Comparison of ENCODE assay signal across 8 mouse cellular contexts in the genomic region with DNA sequence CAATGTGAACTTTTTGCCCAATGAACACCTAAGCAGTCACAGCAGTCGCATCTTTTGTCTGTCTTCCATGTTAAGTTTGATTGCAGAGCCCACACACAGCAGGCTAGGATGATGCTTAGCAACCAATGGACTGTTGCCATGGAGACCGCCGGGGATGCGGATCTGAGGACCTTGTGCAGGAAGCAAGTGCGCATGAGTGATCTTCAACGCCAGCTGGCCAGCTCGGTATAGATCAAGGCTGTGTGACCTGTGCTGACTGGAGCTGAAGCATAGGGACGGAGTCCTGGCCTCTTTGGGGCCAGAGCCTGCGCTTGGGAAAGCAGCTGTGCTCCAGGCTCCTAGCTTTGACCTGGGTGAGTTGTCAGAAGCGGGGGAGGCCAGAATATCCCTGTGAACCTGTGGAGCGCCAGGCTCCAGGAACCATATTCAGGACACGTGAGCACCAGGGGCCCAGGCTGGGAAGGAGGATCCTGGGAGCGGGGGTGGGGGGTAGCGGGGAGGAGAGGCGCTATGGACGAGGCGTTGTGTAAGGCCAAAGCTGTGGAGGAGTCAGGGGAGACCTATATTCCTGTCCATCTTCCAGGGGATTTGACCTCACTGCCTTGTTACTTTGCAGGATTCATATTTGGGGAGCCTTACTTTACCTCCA. TPM values are rescaled to one million over a fixed set of nuclear protein-coding genes. Genes with fewer than 3 reads are reported as not detected.
A peak's percentile ranks its signal among the peaks of the same experiment; 100 is the strongest.
DNase-seq lines count a peak whose midpoint lies in the region; ATAC-seq and TF ChIP-seq lines count a peak whose summit lies in the region.

A gene (plus strand): TSS at position 141 of the 649 bp plus-strand sequence.

- peak within 1 kb of the TSS; percentile 16; the same call in 1 of the 2 replicates for H3K4me2 ChIP-seq in embryonic facial prominence, embryonic 14.5 days (ENCODE audit: low read depth, low read length)
- H3K4me2 ChIP-seq in intestine, postnatal 0 days (replicated peaks; ENCODE audit: low read depth): no peak within 1 kb of the TSS
- no peak within 1 kb of the TSS for H3K4me2 ChIP-seq in liver, postnatal 0 days (ENCODE audit: low read depth, low read length)
- H3K4me2 ChIP-seq in stomach, embryonic 14.5 days (replicated peaks; ENCODE audit: low read depth, low read length): 0 out of 2 replicates have a peak within 1 kb of the TSS, but pooled peaks have one; percentile 16

- no peak for TF ChIP-seq EP300 in liver, postnatal 0 days (IDR thresholded peaks at IDR 0.05; ENCODE audit: low read depth)

- no peak for DNase-seq in heart, embryonic 10.5 days (ENCODE audit: low spot score)
- no peak for DNase-seq in heart, postnatal 10 days
- peak; percentile 77 for DNase-seq in adrenal gland, postnatal 25 days
- DNase-seq in embryonic facial prominence, embryonic 14.5 days (ENCODE audit: low spot score): peak; percentile 89
- peak; percentile 22 for DNase-seq in liver, postnatal 0 days
- DNase-seq in spleen, adult 18-20 months: no peak

- peak; percentile 86 for ATAC-seq in embryonic facial prominence, embryonic 14.5 days (ENCODE audit: low read depth)
- ATAC-seq in intestine, postnatal 0 days: peak; percentile 36; the same call in 1 of the 2 replicates
- ATAC-seq in liver, postnatal 0 days: no peak
- ATAC-seq in stomach, embryonic 14.5 days (ENCODE audit: insufficient number of reproducible peaks, insufficient read depth, low FRiP score, low read depth): peak; percentile 67; the same call in 1 of the 2 replicates

- peaks cover 23% of the 10 kb centered on the region for H3K27me3 ChIP-seq in heart, embryonic 10.5 days (ENCODE audit: insufficient read depth, poor library complexity, severe bottlenecking)
- no peaks in the 10 kb centered on the region for H3K27me3 ChIP-seq in embryonic facial prominence, embryonic 14.5 days (replicated peaks; ENCODE audit: control insufficient read depth, insufficient read depth, low read length)
- no peaks in the 10 kb centered on the region for H3K27me3 ChIP-seq in intestine, postnatal 0 days (replicated peaks; ENCODE audit: control insufficient read depth, insufficient read depth, low read length)
- no peaks in the 10 kb centered on the region for H3K27me3 ChIP-seq in liver, postnatal 0 days (ENCODE audit: insufficient read depth, low read length)
- no peaks in the 10 kb centered on the region for H3K27me3 ChIP-seq in stomach, embryonic 14.5 days (ENCODE audit: control insufficient read depth, insufficient read depth, low read length)

- H3K36me3 ChIP-seq in heart, embryonic 10.5 days: no peaks in the 10 kb centered on the region
- no peaks in the 10 kb centered on the region for H3K36me3 ChIP-seq in embryonic facial prominence, embryonic 14.5 days (ENCODE audit: control insufficient read depth, insufficient read depth, low read length)
- no peaks in the 10 kb centered on the region for H3K36me3 ChIP-seq in intestine, postnatal 0 days (ENCODE audit: control insufficient read depth, insufficient read depth)
- H3K36me3 ChIP-seq in liver, postnatal 0 days (replicated peaks; ENCODE audit: insufficient read depth, low read length): no peaks in the 10 kb centered on the region
- H3K36me3 ChIP-seq in stomach, embryonic 14.5 days (ENCODE audit: control insufficient read depth, insufficient read depth, low read length): no peaks in the 10 kb centered on the region

- peaks cover 6% of the 10 kb centered on the region for H3K4me1 ChIP-seq in heart, embryonic 10.5 days
- H3K4me1 ChIP-seq in embryonic facial prominence, embryonic 14.5 days (ENCODE audit: control insufficient read depth, insufficient read depth, low read length): peaks cover 5% of the 10 kb centered on the region
- no peaks in the 10 kb centered on the region for H3K4me1 ChIP-seq in intestine, postnatal 0 days (replicated peaks; ENCODE audit: control insufficient read depth, insufficient read depth, low read length)
- H3K4me1 ChIP-seq in liver, postnatal 0 days (ENCODE audit: insufficient read depth): no peaks in the 10 kb centered on the region
- no peaks in the 10 kb centered on the region for H3K4me1 ChIP-seq in stomach, embryonic 14.5 days (ENCODE audit: control insufficient read depth, insufficient read depth, low read length)

- intact Hi-C loops in heart, postnatal 10 days (cut with DNase I): no loop called here

- H3K27ac ChIP-seq in heart, embryonic 10.5 days: no peak within 1 kb of the TSS
- no peak within 1 kb of the TSS for H3K27ac ChIP-seq in embryonic facial prominence, embryonic 14.5 days (replicated peaks; ENCODE audit: low read depth, low read length)
- H3K27ac ChIP-seq in intestine, postnatal 0 days (ENCODE audit: low read depth, low read length): no peak within 1 kb of the TSS
- H3K27ac ChIP-seq in liver, postnatal 0 days (ENCODE audit: low read depth): no peak within 1 kb of the TSS
- 0 out of 2 replicates have a peak within 1 kb of the TSS, but pooled peaks have one; percentile 15 for H3K27ac ChIP-seq in stomach, embryonic 14.5 days (ENCODE audit: low read length)

- H3K9ac ChIP-seq in embryonic facial prominence, embryonic 14.5 days (ENCODE audit: low read depth, low read length): no peak within 1 kb of the TSS
- no peak within 1 kb of the TSS for H3K9ac ChIP-seq in intestine, postnatal 0 days (ENCODE audit: low read depth, low read length)
- H3K9ac ChIP-seq in liver, postnatal 0 days (replicated peaks): no peak within 1 kb of the TSS
- no peak within 1 kb of the TSS for H3K9ac ChIP-seq in stomach, embryonic 14.5 days (replicated peaks; ENCODE audit: low read depth, low read length)

- no peak for TF ChIP-seq CTCF in intestine, postnatal 0 days (IDR thresholded peaks at IDR 0.05; ENCODE audit: low read depth)
- TF ChIP-seq CTCF in liver, postnatal 0 days (IDR thresholded peaks at IDR 0.05; ENCODE audit: low read depth): no peak

- H3K4me3 ChIP-seq in heart, embryonic 10.5 days: peak within 1 kb of the TSS; percentile 27; the same call in 1 of the 2 replicates
- H3K4me3 ChIP-seq in embryonic facial prominence, embryonic 14.5 days (ENCODE audit: low read depth, low read length): no peak within 1 kb of the TSS
- no peak within 1 kb of the TSS for H3K4me3 ChIP-seq in intestine, postnatal 0 days (ENCODE audit: low read depth, low read length)
- no peak within 1 kb of the TSS for H3K4me3 ChIP-seq in liver, postnatal 0 days (ENCODE audit: low read depth, low read length)
- H3K4me3 ChIP-seq in stomach, embryonic 14.5 days (ENCODE audit: low read depth, low read length): no peak within 1 kb of the TSS

- no peaks in the 10 kb centered on the region for H3K9me3 ChIP-seq in heart, embryonic 10.5 days
- H3K9me3 ChIP-seq in embryonic facial prominence, embryonic 14.5 days (ENCODE audit: control insufficient read depth, low read length): 0 out of 2 replicates have a peak, but pooled peaks cover 6% of the 10 kb centered on the region
- no peaks in the 10 kb centered on the region for H3K9me3 ChIP-seq in intestine, postnatal 0 days (ENCODE audit: control insufficient read depth)
- H3K9me3 ChIP-seq in liver, postnatal 0 days (ENCODE audit: low read length): no peaks in the 10 kb centered on the region
- no peaks in the 10 kb centered on the region for H3K9me3 ChIP-seq in stomach, embryonic 14.5 days (ENCODE audit: control insufficient read depth, low read depth, low read length)

- 33% methylated on average over 17 of the region's 17 CpGs for WGBS in heart, embryonic 10.5 days
- WGBS in embryonic facial prominence, embryonic 14.5 days: 29% methylated on average over 15 of the region's 17 CpGs
- 33% methylated on average over 17 of the region's 17 CpGs for WGBS in intestine, postnatal 0 days
- WGBS in liver, postnatal 0 days (ENCODE audit: insufficient replicate concordance): 39% methylated on average over 17 of the region's 17 CpGs
- WGBS in stomach, embryonic 14.5 days: 22% methylated on average over 17 of the region's 17 CpGs

RNA-seq across cellular contexts. Expression of the gene that starts here (rescaled TPM):
- 0.16 and 0.30 TPM in 2 replicates for polyA plus RNA-seq in heart, embryonic 10.5 days (2016; fragmentation: Nextera tagmentation; extraction: Ambion mirVana)
- total RNA-seq in heart, postnatal 10 days (2021): not detected
- total RNA-seq in adrenal gland, postnatal 25 days (2021): 4.3 and 5.4 TPM in 2 replicates
- polyA plus RNA-seq in embryonic facial prominence, embryonic 14.5 days (2014; fragmentation: Nextera tagmentation; extraction: Ambion mirVana): 2.1 and 2.3 TPM in 2 replicates
- polyA plus RNA-seq in intestine, postnatal 0 days (2015; fragmentation: Nextera tagmentation; extraction: Ambion mirVana): 2.0 and 2.2 TPM in 2 replicates
- 0.02 and 0.04 TPM in 2 replicates for polyA plus RNA-seq in liver, postnatal 0 days (2015; fragmentation: Nextera tagmentation; extraction: Ambion mirVana)
- 4.2 TPM in 2 replicates for polyA plus RNA-seq in stomach, embryonic 14.5 days (2014; fragmentation: Nextera tagmentation; extraction: Ambion mirVana)

Comparison
In these comparisons a context has a peak if more than half of its experiments do, and no peak if none do; other contexts are left out.
1. Peak in DNase-seq in liver, postnatal 0 days; RNA of the gene not detected or under 1 TPM.
2. DNase-seq: peak in adrenal gland, postnatal 25 days (single experiment) and embryonic facial prominence, embryonic 14.5 days (single experiment); none in heart, embryonic 10.5 days (single experiment), heart, postnatal 10 days (0 of 2) and spleen, adult 18-20 months (0 of 2).
3. H3K4me2 ChIP-seq: peak in embryonic facial prominence, embryonic 14.5 days (single experiment) and stomach, embryonic 14.5 days (single experiment); none in intestine, postnatal 0 days (single experiment) and liver, postnatal 0 days (single experiment).